Mouse (Mus musculus) heart, postnatal 0 days (tissue): ENCODE data around the gene Ccdc85c.

ENCODE experiments used
- CTCF ChIP-seq: IDR thresholded peaks from 2 replicates; pipeline ENCODE4 v1.5.1; 2016; ENCODE audit warnings: antibody characterized with exemption, control low read depth, low read depth
- EP300 ChIP-seq: IDR thresholded peaks from 2 replicates; pipeline ENCODE4 v1.6.1; 2016; ENCODE audit warnings: antibody characterized with exemption, low read depth

- TF ChIP-seq CTCF (no peak), EP300 (no peak)
Observed at GRCm38 (mm10) chr12:108227527-108227926, 47.7 kb downstream of the Ccdc85c start.
